Mouse (Mus musculus) spleen, adult 2 months (tissue): ENCODE data around the gene Nuak2. TPM values are rescaled to one million over a fixed set of nuclear protein-coding genes. Genes with fewer than 3 reads are reported as not detected.

Experiments used
- DNase-seq, 2 experiments: peaks; one replicate each; pipeline versions ENCODE4 v3.0.0 to v3.0.0-alpha.2; 2012 to 2021; ENCODE audit warnings: low spot score in 2 of 2, low read depth in 1 of 2
- H3K27ac ChIP-seq: fragments of 200-500 bp; 2 replicates; pipeline ENCODE4 v1.5.1; 2012; ENCODE audit warnings: low read length, inconsistent platforms; ENCODE audit not compliant: insufficient read depth
- H3K27me3 ChIP-seq: fragments of 200-500 bp; 2 replicates; pipeline ENCODE4 v1.6.1; 2012; ENCODE audit warnings: mild to moderate bottlenecking, moderate library complexity, low read length, inconsistent platforms; ENCODE audit not compliant: control insufficient read depth, insufficient read depth
- H3K36me3 ChIP-seq: fragments of 200-500 bp; 2 replicates; pipeline ENCODE4 v1.6.1; 2012; ENCODE audit warnings: mild to moderate bottlenecking, low read length, inconsistent platforms; ENCODE audit not compliant: control insufficient read depth, insufficient read depth
- H3K4me1 ChIP-seq: fragments of 200-500 bp; 2 replicates; pipeline ENCODE4 v1.6.1; 2011; ENCODE audit warnings: inconsistent platforms; ENCODE audit not compliant: control insufficient read depth, insufficient read depth, insufficient read length
- H3K4me3 ChIP-seq: fragments of 200-500 bp; 2 replicates; pipeline ENCODE4 v1.5.1; 2011; ENCODE audit warnings: mild to moderate bottlenecking, inconsistent platforms; ENCODE audit not compliant: insufficient read depth, insufficient read length; ENCODE audit errors: extremely low read depth
- CTCF ChIP-seq: fragments of 200-500 bp; IDR thresholded peaks from 2 replicates; pipeline ENCODE4 v1.5.1; 2011; ENCODE audit warnings: mild to moderate bottlenecking, inconsistent platforms; ENCODE audit not compliant: insufficient read depth, insufficient read length, insufficient replicate concordance; ENCODE audit errors: extremely low read depth
- POLR2A ChIP-seq: fragments of 200-500 bp; IDR thresholded peaks from 2 replicates; pipeline ENCODE4 v1.6.1; 2011; ENCODE audit warnings: low read depth, low read length, inconsistent platforms
- WGBS: fragments of 180-500 bp; shearing (Covaris S2); methylation state at CpG from one replicate; pipeline ENCODE4 v1.1.7; 2018; 5-methylcytosine and 5-hydroxymethylcytosine counted together
- polyA plus RNA-seq: library from polyadenylated mRNA; depleted of rRNA; stranded (reverse); fragments of >200 nt; gene quantifications from 2 replicates; pipeline ENCODE4 v1.2.3, GENCODE M21; 2012

The Nuak2 gene
- polyA plus RNA-seq, 1 experiment, result 17.4 TPM

- no peaks in the 10 kb centered on the region for H3K27me3 ChIP-seq
- TF ChIP-seq CTCF, result no peak
- TF ChIP-seq POLR2A, result no peak
- no peak overlapping the region for H3K27ac ChIP-seq
- WGBS, result 89% methylated on average over 13 of the region's 13 CpGs
- no peak overlapping the region for H3K4me3 ChIP-seq
- peaks cover 29% of the 10 kb centered on the region for H3K36me3 ChIP-seq
- no peak for DNase-seq
- H3K4me1 ChIP-seq, result peaks cover 8% of the 10 kb centered on the region; the same call in 1 of the 2 replicates
Observed at GRCm38 (mm10) chr1:132322711-132323542, 7.0 kb downstream of the Nuak2 start.

- TF ChIP-seq POLR2A (no peak), CTCF (no peak)
- no peaks in the 10 kb centered on the region for H3K4me1 ChIP-seq
- no peak overlapping the region for H3K27ac ChIP-seq
- DNase-seq, result no peak
- H3K36me3 ChIP-seq, result peaks cover 47% of the 10 kb centered on the region
- H3K27me3 ChIP-seq, result no peaks in the 10 kb centered on the region
- H3K4me3 ChIP-seq, result no peak overlapping the region
- 86% methylated on average over 9 of the region's 9 CpGs for WGBS
Observed at GRCm38 (mm10) chr1:132326777-132327176, 10.9 kb downstream of the Nuak2 start.

GRCm38 (mm10) chr1:132327477-132327876, 11.6 kb downstream of the Nuak2 start:
- peaks cover 53% of the 10 kb centered on the region for H3K36me3 ChIP-seq
- no peak for TF ChIP-seq POLR2A
- no peak for TF ChIP-seq CTCF
- no peaks in the 10 kb centered on the region for H3K27me3 ChIP-seq
- no peak overlapping the region for H3K27ac ChIP-seq
- no peak overlapping the region for H3K4me3 ChIP-seq
- no peak for DNase-seq
- WGBS, result 94% methylated on average over 17 of the region's 17 CpGs
- H3K4me1 ChIP-seq, result no peaks in the 10 kb centered on the region

GRCm38 (mm10) chr1:132328565-132328964, 12.6 kb downstream of the Nuak2 start:
- Histone ChIP-seq H3K27ac (no peak overlapping the region), H3K4me1 (peaks cover 2% of the 10 kb centered on the region; the same call in 1 of the 2 replicates), H3K4me3 (no peak overlapping the region), H3K36me3 (peaks cover 55% of the 10 kb centered on the region), H3K27me3 (no peaks in the 10 kb centered on the region)
- no peak for DNase-seq
- TF ChIP-seq CTCF (no peak), POLR2A (no peak)
- 93% methylated on average over 3 of the region's 3 CpGs for WGBS

GRCm38 (mm10) chr1:132329656-132330055, 13.7 kb downstream of the Nuak2 start:
- no peak for DNase-seq
- peaks cover 54% of the 10 kb centered on the region for H3K36me3 ChIP-seq
- H3K4me3 ChIP-seq, result no peak overlapping the region
- H3K4me1 ChIP-seq, result peaks cover 10% of the 10 kb centered on the region; the same call in 1 of the 2 replicates
- 90% methylated on average over 7 of the region's 7 CpGs for WGBS
- no peak overlapping the region for H3K27ac ChIP-seq
- no peak for TF ChIP-seq CTCF
- TF ChIP-seq POLR2A, result no peak
- H3K27me3 ChIP-seq, result no peaks in the 10 kb centered on the region

GRCm38 (mm10) chr1:132330397-132330796, 14.5 kb downstream of the Nuak2 start:
- H3K36me3 ChIP-seq, result peaks cover 48% of the 10 kb centered on the region
- no peak for TF ChIP-seq POLR2A
- no peak for TF ChIP-seq CTCF
- no peak overlapping the region for H3K27ac ChIP-seq
- no peaks in the 10 kb centered on the region for H3K27me3 ChIP-seq
- H3K4me1 ChIP-seq, result peaks cover 14% of the 10 kb centered on the region; the same call in 1 of the 2 replicates
- WGBS, result 94% methylated on average over 15 of the region's 15 CpGs
- no peak overlapping the region for H3K4me3 ChIP-seq
- no peak for DNase-seq

GRCm38 (mm10) chr1:132331283-132331682, 15.4 kb downstream of the Nuak2 start:
- H3K4me1 ChIP-seq, result peaks cover 14% of the 10 kb centered on the region; the same call in 1 of the 2 replicates
- DNase-seq, result no peak
- TF ChIP-seq POLR2A, result no peak
- no peak for TF ChIP-seq CTCF
- no peaks in the 10 kb centered on the region for H3K27me3 ChIP-seq
- WGBS, result 90% methylated on average over 17 of the region's 17 CpGs
- H3K36me3 ChIP-seq, result peaks cover 43% of the 10 kb centered on the region
- no peak overlapping the region for H3K4me3 ChIP-seq
- no peak overlapping the region for H3K27ac ChIP-seq
